Mouse (Mus musculus) myocyte (in vitro differentiated cells): Measurements from ENCODE around the gene Trpc2.

Experiments used
- CEBPB ChIP-seq: IDR thresholded peaks from 2 replicates; pipeline ENCODE4 v1.6.1; 2011; ENCODE audit warnings: mild to moderate bottlenecking, moderate library complexity; ENCODE audit not compliant: poor library complexity, insufficient read depth, severe bottlenecking
- MAX ChIP-seq: IDR thresholded peaks from one replicate; pipeline ENCODE4 v1.6.1; 2011; ENCODE audit warnings: low read depth, mild to moderate bottlenecking, control low read depth
- POLR2A ChIP-seq: IDR thresholded peaks from one replicate; pipeline ENCODE4 v1.6.1; 2011; ENCODE audit warnings: low read depth, mild to moderate bottlenecking, control low read depth, moderate library complexity; ENCODE audit not compliant: insufficient read length
- REST ChIP-seq: IDR thresholded peaks from one replicate; pipeline ENCODE4 v1.6.1; 2011; ENCODE audit warnings: mild to moderate bottlenecking, control low read depth, moderate library complexity; ENCODE audit not compliant: insufficient read depth, insufficient read length
- TCF12 ChIP-seq: IDR thresholded peaks from one replicate; pipeline ENCODE4 v1.6.1; 2011; ENCODE audit warnings: mild to moderate bottlenecking, control low read depth; ENCODE audit not compliant: poor library complexity, insufficient read depth, severe bottlenecking
- TCF3 ChIP-seq: IDR thresholded peaks from one replicate; pipeline ENCODE4 v1.6.1; 2011; ENCODE audit warnings: low read depth, control low read depth; ENCODE audit not compliant: insufficient read length

DNA sequence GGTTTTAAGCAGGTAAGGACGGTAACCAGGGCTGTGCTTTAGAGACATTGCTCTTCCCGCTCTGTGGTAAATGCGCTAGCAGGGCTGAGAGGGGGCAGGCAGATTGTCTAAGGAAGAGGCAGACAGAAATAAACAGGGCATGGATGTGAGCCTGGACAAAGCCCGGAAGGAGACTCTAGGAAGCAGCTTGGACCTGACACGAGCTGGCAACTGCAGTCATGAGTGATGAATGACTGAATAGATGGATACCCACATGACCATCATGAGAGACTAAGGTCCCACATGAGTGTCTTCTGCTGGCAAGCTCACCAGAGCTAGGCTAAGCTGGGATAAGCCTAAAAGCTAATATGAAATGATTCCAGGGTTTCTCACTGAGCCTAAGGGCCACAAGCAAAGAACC, 21.2 kb downstream of the Trpc2 start:
- TF ChIP-seq TCF12 (no peak), POLR2A (no peak), CEBPB (no peak), MAX (no peak), TCF3 (no peak), REST (no peak)
